Mouse (Mus musculus) brain, embryonic 14.5 days (tissue): ENCODE data around the gene Efcab11.

ENCODE experiments used
- CTCF ChIP-seq: fragments of 200-500 bp; IDR thresholded peaks from 2 replicates; pipeline ENCODE4 v1.5.1; 2012; ENCODE audit warnings: inconsistent platforms, mild to moderate bottlenecking, moderate library complexity, borderline replicate concordance; ENCODE audit not compliant: insufficient read depth, insufficient read length; ENCODE audit errors: extremely low read depth
- POLR2A ChIP-seq: fragments of 200-500 bp; IDR thresholded peaks from 2 replicates; pipeline ENCODE4 v1.6.1; 2012; ENCODE audit warnings: mild to moderate bottlenecking, inconsistent platforms, borderline replicate concordance; ENCODE audit not compliant: poor library complexity, insufficient read depth, insufficient read length, severe bottlenecking; ENCODE audit errors: extremely low read depth

DNA sequence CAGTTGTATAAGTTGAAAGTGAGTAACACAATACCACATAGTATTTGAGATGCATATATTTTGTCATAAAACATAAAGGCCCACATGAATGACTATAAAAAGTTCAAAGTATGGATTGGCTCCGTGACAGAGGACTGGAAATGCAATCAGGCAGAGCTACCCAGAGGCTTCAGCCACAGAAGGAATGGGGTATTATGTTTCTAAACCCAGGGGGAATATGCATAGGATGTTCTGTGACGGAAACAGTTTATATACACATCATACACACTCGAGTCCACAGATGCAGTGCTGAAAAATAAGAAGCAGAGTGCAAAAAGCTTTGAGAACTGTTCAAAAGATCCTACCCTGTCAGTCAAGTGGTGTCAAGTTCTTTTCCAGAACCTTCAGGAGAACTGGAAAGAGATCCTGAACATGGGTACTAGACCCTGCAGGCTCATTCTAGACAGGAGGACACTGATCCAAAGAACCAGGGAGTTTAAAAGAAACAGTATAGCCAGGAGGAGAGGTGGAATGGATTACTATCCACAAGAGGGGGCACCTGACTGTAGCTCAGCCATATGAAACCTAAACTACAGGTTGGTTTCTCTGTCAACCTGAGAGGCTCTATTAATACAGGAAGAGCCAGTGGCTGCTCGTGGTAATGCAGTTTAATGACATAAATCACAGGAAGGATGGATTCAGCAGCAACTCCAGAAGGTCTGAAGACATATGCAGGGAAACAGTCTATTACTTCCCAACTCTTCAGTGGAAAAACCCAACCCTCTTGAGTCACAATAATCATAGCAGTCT is 64.9 kb downstream of the Efcab11 start:
- TF ChIP-seq CTCF (peak; percentile 3; the same call in 1 of the 2 replicates), POLR2A (no peak)
